Mouse (Mus musculus) kidney, adult 11 months (tissue): Measurements from ENCODE around the gene Gja8.

Experiments used
- DNase-seq: peaks from one replicate; pipeline ENCODE4 v3.0.0; 2022

Gja8 gene

GRCm38 (mm10) chr3:96874808-96875571 is 50.8 kb downstream of the Gja8 start:
- DNase-seq: peak; percentile 60

GRCm38 (mm10) chr3:96872501-96872900 is 53.3 kb downstream of the Gja8 start:
- no peak for DNase-seq

GRCm38 (mm10) chr3:96871070-96871469 is 54.8 kb downstream of the Gja8 start:
- no peak for DNase-seq

DNA sequence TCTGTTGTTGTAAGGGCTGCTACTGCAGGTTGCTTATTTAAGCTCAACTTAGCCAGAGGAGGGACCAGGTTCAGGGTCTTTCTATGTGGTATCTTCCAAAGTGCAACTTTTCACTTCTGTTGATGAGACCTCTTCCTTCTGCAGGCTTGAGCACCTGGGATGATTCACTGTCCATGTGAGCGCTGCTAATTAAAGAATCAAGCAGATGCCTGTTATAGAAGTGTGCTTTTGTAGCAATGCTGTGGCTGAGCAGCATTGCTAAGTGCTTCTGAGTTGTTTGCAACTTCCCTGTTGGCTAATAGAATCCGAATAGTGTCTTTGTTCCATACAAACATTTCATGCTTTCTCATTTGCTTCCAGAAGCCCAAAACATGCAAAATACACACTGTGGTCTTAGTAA is 55.5 kb downstream of the Gja8 start:
- no peak for DNase-seq

DNA sequence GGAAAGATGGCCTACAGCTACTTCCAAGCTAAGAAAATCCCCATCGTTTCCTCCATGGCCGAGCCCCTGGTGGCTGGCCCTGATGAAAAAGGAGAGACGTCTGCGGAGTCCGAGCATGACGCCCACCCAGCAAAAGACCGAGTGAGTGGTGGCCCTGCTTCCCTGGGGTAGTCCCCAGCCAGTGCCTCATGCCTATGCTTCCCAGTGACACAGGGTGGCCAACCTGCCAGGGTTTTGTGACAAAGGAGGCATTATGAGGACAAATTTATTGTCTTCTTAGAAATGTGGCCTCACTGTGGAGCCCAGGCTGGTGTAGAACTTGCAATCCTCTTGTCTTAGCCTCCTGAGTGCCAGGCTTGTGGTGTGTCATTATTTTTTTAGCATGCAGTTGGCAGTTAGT is 56.7 kb downstream of the Gja8 start:
- DNase-seq: no peak

GRCm38 (mm10) chr3:96868566-96868965 is 57.3 kb downstream of the Gja8 start:
- no peak for DNase-seq

DNA sequence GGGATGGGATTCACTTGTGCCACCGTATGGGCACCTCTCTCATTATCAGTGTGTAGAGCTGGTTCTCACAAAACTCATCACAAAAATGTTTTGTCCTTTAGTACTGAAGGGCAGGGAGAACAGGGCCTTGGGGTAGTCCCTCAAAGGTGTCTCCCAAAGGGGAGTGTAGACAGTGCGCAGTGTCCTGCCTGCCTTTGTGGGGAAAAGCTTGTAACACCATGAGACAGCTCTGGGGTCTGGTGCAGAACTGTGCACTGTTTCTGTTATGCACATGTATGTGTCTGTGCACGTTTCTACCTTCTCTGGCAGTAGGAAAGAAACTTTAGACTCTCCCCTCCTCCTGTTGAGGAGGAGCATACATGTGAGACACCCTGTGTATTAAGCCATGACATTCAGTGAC is 58.0 kb downstream of the Gja8 start:
- DNase-seq: peak; percentile 1
